Mouse (Mus musculus): ENCODE data around the gene Pla2g1b. TPM values are rescaled to one million over a fixed set of nuclear protein-coding genes. Genes with fewer than 3 reads are reported as not detected.

Pla2g1b gene
- polyA plus RNA-seq, 1 experiment from 2014 or later, result not detected

DNA sequence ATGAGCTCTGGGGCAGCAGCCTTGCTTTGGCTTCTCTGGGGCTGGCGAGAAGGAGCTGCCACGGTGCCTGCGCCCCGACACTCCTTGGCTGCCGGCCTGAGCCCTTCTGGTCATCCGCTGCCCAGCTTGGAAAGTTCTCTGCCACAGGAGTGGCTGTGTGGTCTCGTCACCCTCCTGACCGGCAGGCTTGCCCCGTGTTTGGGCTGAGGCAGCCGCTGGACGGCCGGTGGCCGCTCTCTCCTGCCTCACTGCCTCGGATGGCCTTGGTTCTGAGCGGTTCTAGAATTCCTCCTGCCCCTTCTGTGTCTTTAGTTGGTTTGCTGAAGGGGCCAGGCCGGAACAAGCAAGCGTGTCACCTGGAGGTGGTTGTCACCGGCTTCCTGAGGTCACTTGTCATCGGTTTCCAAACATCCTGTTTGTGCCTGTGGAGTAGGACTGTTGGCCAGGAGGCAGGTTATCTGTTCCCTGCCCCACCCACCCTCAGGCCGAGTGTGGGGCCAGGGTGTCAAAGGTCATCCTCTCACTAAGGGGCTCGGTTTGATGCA, 54.3 kb downstream of the Pla2g1b start:
- DNase-seq (ENCODE audit: low spot score), result no peak
- WGBS, result 72% methylated on average over 21 of the region's 21 CpGs
- no peak overlapping the region for H3K4me2 ChIP-seq (ENCODE audit: low read depth)
- H3K27ac ChIP-seq (ENCODE audit: low read depth, low read length), result no peak overlapping the region
- no peak overlapping the region; the same call in 1 of the 2 replicates for H3K9ac ChIP-seq (ENCODE audit: low read length)
- H3K4me3 ChIP-seq (ENCODE audit: low read depth, low read length), result no peak overlapping the region
- H3K9me3 ChIP-seq (ENCODE audit: control insufficient read depth, low read length), result no peaks in the 10 kb centered on the region
- H3K27me3 ChIP-seq (ENCODE audit: control insufficient read depth, insufficient read depth, low read length), result no peaks in the 10 kb centered on the region
- peaks cover 18% of the 10 kb centered on the region for H3K4me1 ChIP-seq (ENCODE audit: control insufficient read depth, insufficient read depth, low read length)
- no peak for ATAC-seq (ENCODE audit: insufficient read depth, low FRiP score, low TSS enrichment)
- H3K36me3 ChIP-seq (ENCODE audit: control insufficient read depth, insufficient read depth, low read length), result no peaks in the 10 kb centered on the region

DNA sequence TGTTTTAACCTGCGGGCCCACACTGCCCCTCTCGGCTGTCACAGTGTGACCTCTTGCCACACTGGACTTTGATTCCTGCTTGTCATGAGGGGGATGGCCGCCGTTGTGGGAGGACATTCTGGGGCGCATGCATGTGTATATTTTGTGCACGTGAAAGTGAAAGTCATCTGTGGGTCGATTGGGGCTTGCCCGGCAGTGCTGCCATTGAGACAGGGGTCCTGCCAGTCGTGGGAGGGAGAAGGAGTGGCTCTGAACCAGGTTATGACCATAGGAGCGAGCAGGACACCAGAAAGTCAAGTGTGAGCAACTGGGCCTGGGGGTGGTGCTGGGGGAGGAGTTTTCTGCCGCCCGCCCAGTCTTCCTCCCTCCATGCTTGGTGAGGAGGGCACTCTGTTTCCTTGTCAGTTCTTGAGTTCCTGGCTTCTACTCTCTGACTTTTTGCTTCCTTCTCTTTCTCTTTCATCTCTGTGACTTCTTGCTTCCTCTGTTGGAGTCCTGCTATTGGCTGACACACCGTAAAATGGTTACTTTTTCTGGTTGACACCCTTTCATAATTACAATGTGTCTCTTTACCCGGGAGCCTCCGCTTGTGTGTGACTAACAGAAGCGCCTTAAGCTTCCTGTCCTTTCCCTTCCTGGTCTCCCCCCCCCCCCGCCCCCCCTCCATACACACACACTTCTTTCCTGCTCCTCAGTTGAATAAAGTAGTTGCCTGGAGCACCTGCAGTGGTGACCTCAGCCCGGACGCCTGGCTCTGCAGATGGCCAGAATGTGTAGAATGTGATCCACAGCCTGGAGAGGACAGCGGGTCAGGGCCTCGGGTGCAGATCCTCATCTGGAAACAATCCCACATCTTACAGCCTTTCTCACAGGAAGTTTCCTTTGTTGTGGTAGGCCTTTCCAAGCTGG, 55.7 kb downstream of the Pla2g1b start:
- no peak for ATAC-seq (ENCODE audit: insufficient read depth, low FRiP score, low TSS enrichment)
- Histone ChIP-seq H3K9ac (ENCODE audit: low read length) (no peak overlapping the region), H3K27ac (ENCODE audit: low read depth, low read length) (0 out of 2 replicates have a peak overlapping the region, but pooled peaks have one; percentile 49), H3K4me3 (ENCODE audit: low read depth, low read length) (no peak overlapping the region), H3K36me3 (ENCODE audit: control insufficient read depth, insufficient read depth, low read length) (no peaks in the 10 kb centered on the region), H3K27me3 (ENCODE audit: control insufficient read depth, insufficient read depth, low read length) (no peaks in the 10 kb centered on the region), H3K4me1 (ENCODE audit: control insufficient read depth, insufficient read depth, low read length) (peaks cover 18% of the 10 kb centered on the region), H3K9me3 (ENCODE audit: control insufficient read depth, low read length) (no peaks in the 10 kb centered on the region), H3K4me2 (ENCODE audit: low read depth) (no peak overlapping the region)
- DNase-seq (ENCODE audit: low spot score), result no peak
- WGBS, result 65% methylated on average over 20 of the region's 21 CpGs

DNA sequence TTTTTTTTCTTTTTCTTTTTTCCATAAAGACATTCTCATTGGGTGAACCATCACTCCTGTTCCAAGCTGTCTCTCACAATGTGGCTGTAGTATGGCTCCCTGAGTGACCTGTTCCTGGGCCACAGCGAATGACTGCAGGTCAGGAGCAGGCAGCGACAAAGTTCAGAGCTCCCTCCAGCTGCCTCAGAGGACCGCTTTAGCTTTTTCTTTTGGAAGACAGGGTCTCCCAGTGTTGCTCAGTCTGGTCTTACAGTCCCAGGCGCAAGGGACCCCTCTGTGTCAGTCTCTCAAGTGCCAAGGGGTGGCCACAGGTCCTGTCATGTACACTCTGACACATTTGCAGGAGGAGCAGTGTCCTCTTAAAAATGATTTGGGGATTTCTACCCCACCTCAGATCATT, 56.5 kb downstream of the Pla2g1b start:
- ATAC-seq (ENCODE audit: insufficient read depth, low FRiP score, low TSS enrichment) (no peak), DNase-seq (ENCODE audit: low spot score) (no peak)
- Histone ChIP-seq H3K4me3 (ENCODE audit: low read depth, low read length) (no peak overlapping the region), H3K9ac (ENCODE audit: low read length) (no peak overlapping the region), H3K4me1 (ENCODE audit: control insufficient read depth, insufficient read depth, low read length) (peaks cover 18% of the 10 kb centered on the region), H3K9me3 (ENCODE audit: control insufficient read depth, low read length) (no peaks in the 10 kb centered on the region), H3K27ac (ENCODE audit: low read depth, low read length) (no peak overlapping the region), H3K27me3 (ENCODE audit: control insufficient read depth, insufficient read depth, low read length) (no peaks in the 10 kb centered on the region), H3K4me2 (ENCODE audit: low read depth) (no peak overlapping the region), H3K36me3 (ENCODE audit: control insufficient read depth, insufficient read depth, low read length) (no peaks in the 10 kb centered on the region)
- WGBS, result 81% methylated on average over 4 of the region's 4 CpGs

DNA sequence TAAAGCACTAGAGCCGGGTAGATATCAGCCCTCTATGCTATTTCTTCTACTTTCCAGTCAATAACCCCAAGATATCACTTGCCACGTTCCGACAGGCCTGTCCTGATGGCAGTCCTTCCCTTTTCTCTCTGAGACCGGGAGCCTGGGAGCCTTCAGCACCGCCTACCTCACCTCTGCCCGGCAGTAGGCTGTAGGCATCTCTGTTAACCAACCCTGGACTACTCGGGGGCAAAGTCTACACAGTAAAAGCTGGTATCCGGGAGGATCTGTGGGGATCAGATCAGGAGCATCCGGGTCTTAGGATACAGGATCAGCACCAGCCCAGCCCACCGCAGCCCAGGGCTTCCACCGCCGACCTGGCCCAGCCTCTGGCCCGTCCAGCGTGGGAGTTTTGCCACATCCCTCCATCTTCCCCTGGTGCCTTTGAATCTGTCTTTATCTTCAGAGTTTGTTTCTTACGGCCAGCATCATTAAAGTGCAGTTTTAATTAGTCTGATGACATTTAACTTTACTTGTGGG, 57.0 kb downstream of the Pla2g1b start:
- no peak overlapping the region for H3K4me3 ChIP-seq (ENCODE audit: low read depth, low read length)
- ATAC-seq (ENCODE audit: insufficient read depth, low FRiP score, low TSS enrichment), result no peak
- H3K27ac ChIP-seq (ENCODE audit: low read depth, low read length), result no peak overlapping the region
- H3K9ac ChIP-seq (ENCODE audit: low read length), result no peak overlapping the region
- no peaks in the 10 kb centered on the region for H3K36me3 ChIP-seq (ENCODE audit: control insufficient read depth, insufficient read depth, low read length)
- H3K9me3 ChIP-seq (ENCODE audit: control insufficient read depth, low read length), result no peaks in the 10 kb centered on the region
- H3K27me3 ChIP-seq (ENCODE audit: control insufficient read depth, insufficient read depth, low read length), result no peaks in the 10 kb centered on the region
- peaks cover 18% of the 10 kb centered on the region for H3K4me1 ChIP-seq (ENCODE audit: control insufficient read depth, insufficient read depth, low read length)
- H3K4me2 ChIP-seq (ENCODE audit: low read depth), result no peak overlapping the region
- 72% methylated on average over 15 of the region's 15 CpGs for WGBS
- no peak for DNase-seq (ENCODE audit: low spot score)

DNA sequence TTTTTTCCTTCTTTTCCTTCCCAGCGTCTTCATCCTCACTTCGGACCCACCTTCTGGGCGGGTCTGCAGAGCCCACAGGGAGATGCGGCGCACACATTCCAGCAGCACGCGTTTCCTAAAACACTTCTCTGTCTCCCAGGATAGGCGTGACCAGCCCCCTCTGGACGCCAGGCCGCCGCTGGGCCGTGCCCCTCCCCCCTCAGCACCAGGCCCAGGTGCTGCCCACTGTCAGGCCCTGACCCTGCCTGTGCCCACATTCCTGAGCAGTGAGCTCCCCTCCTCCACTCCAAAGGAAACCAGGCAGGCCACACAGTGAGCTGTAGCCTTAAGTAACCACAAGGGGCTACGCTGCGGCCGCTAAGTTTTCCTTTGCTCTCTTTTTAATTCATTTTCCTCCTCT, 57.9 kb downstream of the Pla2g1b start:
- 0 out of 2 replicates have a peak overlapping the region, but pooled peaks have one; percentile 2 for H3K4me3 ChIP-seq (ENCODE audit: low read depth, low read length)
- 5% methylated on average over 15 of the region's 15 CpGs for WGBS
- 0 out of 2 replicates have a peak overlapping the region, but pooled peaks have one; percentile 34 for H3K27ac ChIP-seq (ENCODE audit: low read depth, low read length)
- H3K27me3 ChIP-seq (ENCODE audit: control insufficient read depth, insufficient read depth, low read length), result no peaks in the 10 kb centered on the region
- ATAC-seq (ENCODE audit: insufficient read depth, low FRiP score, low TSS enrichment) (no peak), DNase-seq (ENCODE audit: low spot score) (no peak)
- peak overlapping the region; percentile 10; the same call in 1 of the 2 replicates for H3K9ac ChIP-seq (ENCODE audit: low read length)
- peak overlapping the region; percentile 14; the same call in 1 of the 2 replicates for H3K4me2 ChIP-seq (ENCODE audit: low read depth)
- no peaks in the 10 kb centered on the region for H3K9me3 ChIP-seq (ENCODE audit: control insufficient read depth, low read length)
- no peaks in the 10 kb centered on the region for H3K36me3 ChIP-seq (ENCODE audit: control insufficient read depth, insufficient read depth, low read length)
- H3K4me1 ChIP-seq (ENCODE audit: control insufficient read depth, insufficient read depth, low read length), result peaks cover 18% of the 10 kb centered on the region

Other genes with a start within 250 kb of the Pla2g1b start
- gene Pop5, start 230.4 kb upstream of the Pla2g1b start, polyA plus RNA-seq (2014; fragmentation: Nextera tagmentation; extraction: Ambion mirVana), result 121 and 122 TPM in 2 replicates
- gene Rnf10, start 193.4 kb upstream of the Pla2g1b start, polyA plus RNA-seq (2014; fragmentation: Nextera tagmentation; extraction: Ambion mirVana), result 106 and 119 TPM in 2 replicates
- gene Coq5, start 186.6 kb upstream of the Pla2g1b start, polyA plus RNA-seq (2014; fragmentation: Nextera tagmentation; extraction: Ambion mirVana), result 58.5 and 61.0 TPM in 2 replicates
- gene Dynll1, start 165.3 kb upstream of the Pla2g1b start, polyA plus RNA-seq (2014; fragmentation: Nextera tagmentation; extraction: Ambion mirVana), result 1,631 and 1,672 TPM in 2 replicates
- gene Srsf9, start 139.1 kb upstream of the Pla2g1b start, polyA plus RNA-seq (2014; fragmentation: Nextera tagmentation; extraction: Ambion mirVana), result 327 and 330 TPM in 2 replicates
- 40.4 and 42.3 TPM in 2 replicates for gene Gatc, start 125.1 kb upstream of the Pla2g1b start, polyA plus RNA-seq (2014; fragmentation: Nextera tagmentation; extraction: Ambion mirVana)
- 55.6 and 60.2 TPM in 2 replicates for gene Triap1, start 125.0 kb upstream of the Pla2g1b start, polyA plus RNA-seq (2014; fragmentation: Nextera tagmentation; extraction: Ambion mirVana)
- 799 and 803 TPM in 2 replicates for gene Cox6a1, start 117.3 kb upstream of the Pla2g1b start, polyA plus RNA-seq (2014; fragmentation: Nextera tagmentation; extraction: Ambion mirVana)
- gene Msi1, start 36.7 kb upstream of the Pla2g1b start, polyA plus RNA-seq (2014; fragmentation: Nextera tagmentation; extraction: Ambion mirVana), result 138 and 147 TPM in 2 replicates
- 15.5 and 23.5 TPM in 2 replicates for gene Sirt4, start 18.5 kb downstream of the Pla2g1b start, polyA plus RNA-seq (2014; fragmentation: Nextera tagmentation; extraction: Ambion mirVana)
- 13.3 and 13.7 TPM in 2 replicates for gene Pxn, start 40.4 kb downstream of the Pla2g1b start, polyA plus RNA-seq (2014; fragmentation: Nextera tagmentation; extraction: Ambion mirVana)
- gene Rplp0, start 93.2 kb downstream of the Pla2g1b start, polyA plus RNA-seq (2014; fragmentation: Nextera tagmentation; extraction: Ambion mirVana), result 1,266 and 1,290 TPM in 2 replicates
- 38.6 and 42.6 TPM in 2 replicates for gene Gcn1l1, start 99.0 kb downstream of the Pla2g1b start, polyA plus RNA-seq (2014; fragmentation: Nextera tagmentation; extraction: Ambion mirVana)
- gene Rab35, start 165.6 kb downstream of the Pla2g1b start, polyA plus RNA-seq (2014; fragmentation: Nextera tagmentation; extraction: Ambion mirVana), result 16.4 and 17.9 TPM in 2 replicates

Data from neural tube, embryonic 11.5 days (tissue).